Mouse (Mus musculus): ENCODE measurements at regions not wholly inside any gene's neighbourhood (a gene's known extent, or its start where the extent isn't known, plus 50 kb on each side); places are given as distances from the start of the nearest gene placed in this dataset.
"Not testable (repeated sequence)": the region's sequence is repeated elsewhere in the genome, so short reads cannot be mapped to it uniquely, and the experiment has no call there.

- Histone ChIP-seq H3K4me3 (replicated peaks; ENCODE audit: insufficient read depth, low read depth, low read length) (no peak overlapping the region), H3K4me1 (ENCODE audit: control insufficient read depth, insufficient read depth, low read length) (no peaks in the 10 kb centered on the region), H3K27me3 (ENCODE audit: control insufficient read depth, insufficient read depth, low read length) (no peaks in the 10 kb centered on the region; the same call in 1 of the 2 replicates), H3K27ac (ENCODE audit: insufficient read depth, low read length) (no peak overlapping the region)
- 12% methylated on average over 11 of the region's 11 CpGs for WGBS
- DNase-seq, result peak; percentile 41 to 54
- TF ChIP-seq CTCF (IDR thresholded peaks at IDR 0.05; ENCODE audit: borderline replicate concordance, insufficient read depth, low read depth, low read length) (no peak), POLR2A (IDR thresholded peaks at IDR 0.05; ENCODE audit: borderline replicate concordance, insufficient read depth, low read length) (no peak)
These were observed 148.8 kb upstream of the Hes1 start for GRCm38 (mm10) chr16:29915346-29915745.

GRCm38 (mm10) chr16:29917989-29918388 is 146.2 kb upstream of the Hes1 start:
- H3K4me1 ChIP-seq (ENCODE audit: control insufficient read depth, insufficient read depth, low read length), result no peaks in the 10 kb centered on the region
- no peak overlapping the region for H3K4me3 ChIP-seq (replicated peaks; ENCODE audit: insufficient read depth, low read depth, low read length)
- no peak for TF ChIP-seq CTCF (IDR thresholded peaks at IDR 0.05; ENCODE audit: borderline replicate concordance, insufficient read depth, low read depth, low read length)
- TF ChIP-seq POLR2A (IDR thresholded peaks at IDR 0.05; ENCODE audit: borderline replicate concordance, insufficient read depth, low read length), result no peak
- no peaks in the 10 kb centered on the region; the same call in 1 of the 2 replicates for H3K27me3 ChIP-seq (ENCODE audit: control insufficient read depth, insufficient read depth, low read length)
- H3K27ac ChIP-seq (ENCODE audit: insufficient read depth, low read length), result no peak overlapping the region
- 44% methylated on average over 3 of the region's 3 CpGs for WGBS
- no peak for DNase-seq

- no peak overlapping the region for H3K27ac ChIP-seq (ENCODE audit: insufficient read depth, low read length)
- TF ChIP-seq CTCF (IDR thresholded peaks at IDR 0.05; ENCODE audit: borderline replicate concordance, insufficient read depth, low read depth, low read length) (no peak), POLR2A (IDR thresholded peaks at IDR 0.05; ENCODE audit: borderline replicate concordance, insufficient read depth, low read length) (no peak)
- no peaks in the 10 kb centered on the region for H3K4me1 ChIP-seq (ENCODE audit: control insufficient read depth, insufficient read depth, low read length)
- no peak for DNase-seq
- WGBS, result 95% methylated on average over 6 of the region's 6 CpGs
- no peaks in the 10 kb centered on the region for H3K27me3 ChIP-seq (ENCODE audit: control insufficient read depth, insufficient read depth, low read length)
- no peak overlapping the region for H3K4me3 ChIP-seq (replicated peaks; ENCODE audit: insufficient read depth, low read depth, low read length)
These were observed 145.8 kb upstream of the Hes1 start for GRCm38 (mm10) chr16:29918396-29918795.

GRCm38 (mm10) chr16:29920940-29921339 is 143.2 kb upstream of the Hes1 start:
- WGBS, result 91% methylated on average over 5 of the region's 5 CpGs

GRCm38 (mm10) chr16:29921385-29921784 is 142.8 kb upstream of the Hes1 start:
- Histone ChIP-seq H3K27ac (ENCODE audit: insufficient read depth, low read length) (no peak overlapping the region), H3K4me1 (ENCODE audit: control insufficient read depth, insufficient read depth, low read length) (no peaks in the 10 kb centered on the region), H3K4me3 (replicated peaks; ENCODE audit: insufficient read depth, low read depth, low read length) (no peak overlapping the region), H3K27me3 (ENCODE audit: control insufficient read depth, insufficient read depth, low read length) (no peaks in the 10 kb centered on the region)
- DNase-seq, result no peak
- WGBS, result 85% methylated on average over 3 of the region's 3 CpGs
- no peak for TF ChIP-seq CTCF (IDR thresholded peaks at IDR 0.05; ENCODE audit: borderline replicate concordance, insufficient read depth, low read depth, low read length)
- TF ChIP-seq POLR2A (IDR thresholded peaks at IDR 0.05; ENCODE audit: borderline replicate concordance, insufficient read depth, low read length), result no peak

More at GRCm38 (mm10) chr16:29920940-29921339, 143.2 kb upstream of the Hes1 start:
- Histone ChIP-seq H3K4me3 (replicated peaks; ENCODE audit: insufficient read depth, low read depth, low read length) (no peak overlapping the region), H3K27me3 (ENCODE audit: control insufficient read depth, insufficient read depth, low read length) (no peaks in the 10 kb centered on the region), H3K4me1 (ENCODE audit: control insufficient read depth, insufficient read depth, low read length) (no peaks in the 10 kb centered on the region), H3K27ac (ENCODE audit: insufficient read depth, low read length) (no peak overlapping the region)
- no peak for DNase-seq
- TF ChIP-seq CTCF (IDR thresholded peaks at IDR 0.05; ENCODE audit: borderline replicate concordance, insufficient read depth, low read depth, low read length), result no peak
- no peak for TF ChIP-seq POLR2A (IDR thresholded peaks at IDR 0.05; ENCODE audit: borderline replicate concordance, insufficient read depth, low read length)

- not testable (repeated sequence) for H3K27ac ChIP-seq (ENCODE audit: insufficient read depth, low read length); H3K4me1 ChIP-seq (ENCODE audit: control insufficient read depth, insufficient read depth, low read length); DNase-seq; H3K27me3 ChIP-seq (ENCODE audit: control insufficient read depth, insufficient read depth, low read length); H3K4me3 ChIP-seq (replicated peaks; ENCODE audit: insufficient read depth, low read depth, low read length)
- WGBS, result 93% methylated on average over 11 of the region's 11 CpGs
These were observed 136.9 kb upstream of the Hes1 start for GRCm38 (mm10) chr16:29927276-29927675.

GRCm38 (mm10) chr16:29928291-29928690 is 135.9 kb upstream of the Hes1 start:
- TF ChIP-seq CTCF (IDR thresholded peaks at IDR 0.05; ENCODE audit: borderline replicate concordance, insufficient read depth, low read depth, low read length) (no peak), POLR2A (IDR thresholded peaks at IDR 0.05; ENCODE audit: borderline replicate concordance, insufficient read depth, low read length) (no peak)
- 93% methylated on average over 4 of the region's 4 CpGs for WGBS
- Histone ChIP-seq H3K4me3 (replicated peaks; ENCODE audit: insufficient read depth, low read depth, low read length) (no peak overlapping the region), H3K27ac (ENCODE audit: insufficient read depth, low read length) (no peak overlapping the region), H3K27me3 (ENCODE audit: control insufficient read depth, insufficient read depth, low read length) (no peaks in the 10 kb centered on the region), H3K4me1 (ENCODE audit: control insufficient read depth, insufficient read depth, low read length) (no peaks in the 10 kb centered on the region)
- DNase-seq, result no peak

- Histone ChIP-seq H3K4me3 (replicated peaks; ENCODE audit: insufficient read depth, low read depth, low read length) (no peak overlapping the region), H3K27me3 (ENCODE audit: control insufficient read depth, insufficient read depth, low read length) (no peaks in the 10 kb centered on the region), H3K4me1 (ENCODE audit: control insufficient read depth, insufficient read depth, low read length) (no peaks in the 10 kb centered on the region), H3K27ac (ENCODE audit: insufficient read depth, low read length) (no peak overlapping the region)
- WGBS, result 78% methylated on average over 10 of the region's 10 CpGs
- no peak for DNase-seq
- TF ChIP-seq CTCF (IDR thresholded peaks at IDR 0.05; ENCODE audit: borderline replicate concordance, insufficient read depth, low read depth, low read length) (no peak), POLR2A (IDR thresholded peaks at IDR 0.05; ENCODE audit: borderline replicate concordance, insufficient read depth, low read length) (no peak)
These were observed 132.3 kb upstream of the Hes1 start for GRCm38 (mm10) chr16:29931746-29932351.

All from cerebellum, adult 2 months (tissue).